Mouse (Mus musculus) ES-E14 (cell line): Measurements from ENCODE around the gene Mpp6.

Source experiments
- CHD2 ChIP-seq: IDR thresholded peaks from 2 replicates; pipeline ENCODE4 v1.6.1; 2014; ENCODE audit warnings: mild to moderate bottlenecking, low read depth, low read length, inconsistent platforms
- ZNF384 ChIP-seq: IDR thresholded peaks from 2 replicates; pipeline ENCODE4 v1.6.1; 2012; ENCODE audit warnings: low read depth, low read length, inconsistent platforms

GRCm38 (mm10) chr6:50223606-50224005, 113.6 kb downstream of the Mpp6 start:
- TF ChIP-seq ZNF384: no peak
- no peak for TF ChIP-seq CHD2
